Mouse (Mus musculus): Measurements from ENCODE around the gene Gpr135.

DNA sequence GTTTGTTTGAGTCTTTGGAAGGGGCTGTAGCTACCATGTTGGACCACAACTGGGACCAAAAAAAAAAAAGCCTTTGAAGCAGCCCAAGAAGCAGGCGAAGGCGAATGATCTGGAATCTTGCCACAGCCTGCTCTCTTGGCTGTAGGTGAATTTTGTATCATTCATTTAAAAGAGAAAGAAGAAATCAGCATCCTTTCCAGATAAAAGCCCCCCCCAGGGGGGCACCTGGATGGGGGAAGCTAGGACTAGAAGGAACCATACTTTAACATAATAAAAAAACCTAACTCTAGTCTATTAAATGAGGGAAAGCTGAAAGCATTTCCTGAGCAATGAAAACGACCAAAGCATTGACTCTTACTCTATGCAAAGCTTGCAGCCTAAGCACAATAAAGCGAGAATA is 20.1 kb downstream of the Gpr135 start:
- TF ChIP-seq RAD21 (IDR thresholded peaks at IDR 0.05; ENCODE audit: low read depth, low read length) = no peak
- TF ChIP-seq GATA1 (IDR thresholded peaks at IDR 0.05; ENCODE audit: low read depth, low read length) = no peak
- TF ChIP-seq CTCF (IDR thresholded peaks at IDR 0.05 in 2 of 3, conservative IDR thresholded peaks at IDR 0.05 in 1 of 3; ENCODE audit: control insufficient read depth in 1 of 3, insufficient read depth in 1 of 3, low read depth in 2 of 3, low read length in 3 of 3, poor library complexity in 1 of 3, severe bottlenecking in 1 of 3) = no peak
- TF ChIP-seq POLR2A (IDR thresholded peaks at IDR 0.05; ENCODE audit: control insufficient read depth in 1 of 2, insufficient read depth in 1 of 2, low read depth in 1 of 2, low read length in 2 of 2, poor library complexity in 1 of 2) = no peak
- TF ChIP-seq TAL1 (IDR thresholded peaks at IDR 0.05; ENCODE audit: low read length) = no peak
- no peak for TF ChIP-seq MAFK (IDR thresholded peaks at IDR 0.05; ENCODE audit: borderline replicate concordance, low read depth, low read length)
- TF ChIP-seq CHD2 (IDR thresholded peaks at IDR 0.05; ENCODE audit: low read length) = no peak
- TF ChIP-seq POLR2AphosphoS2 (IDR thresholded peaks at IDR 0.05; ENCODE audit: low read length) = no peak
- TF ChIP-seq ZNF384 (IDR thresholded peaks at IDR 0.05; ENCODE audit: low read depth, low read length) = no peak
- no peak for TF ChIP-seq USF1 (IDR thresholded peaks at IDR 0.05; ENCODE audit: low read depth, low read length)
- no peak for TF ChIP-seq HCFC1 (IDR thresholded peaks at IDR 0.05; ENCODE audit: low read depth, low read length)

Data from MEL (cell line).